Mouse (Mus musculus): ENCODE results near the gene Dlgap4.
A peak's percentile ranks its signal among the peaks of the same experiment; 100 is the strongest.

DNA sequence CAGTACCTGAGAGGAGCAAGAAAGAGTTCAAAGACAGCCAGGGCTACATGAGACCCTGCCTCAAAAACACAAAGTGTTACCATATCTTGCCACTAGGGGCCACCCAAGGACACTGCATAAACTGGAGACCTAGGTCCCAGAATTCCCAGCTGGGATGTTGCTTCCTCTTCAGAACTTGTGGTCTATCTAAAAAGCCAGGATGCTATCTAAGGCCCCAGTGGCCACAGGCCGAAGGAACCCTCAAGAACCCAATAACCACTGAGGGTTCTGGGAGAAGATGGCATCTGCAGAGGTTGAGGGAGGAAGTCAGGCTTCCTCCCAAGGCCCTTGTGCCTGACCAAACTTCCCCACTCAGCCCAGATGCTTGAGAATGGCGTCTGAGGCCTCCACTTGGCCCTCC lies 196.1 kb downstream of the Dlgap4 start:
- no peak for TF ChIP-seq TAL1 (conservative IDR thresholded peaks at IDR 0.05; ENCODE audit: low read depth, low read length)
- TF ChIP-seq GATA1 (IDR thresholded peaks at IDR 0.05; ENCODE audit: borderline replicate concordance, low read length), result no peak
- peak; percentile 65 for TF ChIP-seq CTCF (IDR thresholded peaks at IDR 0.05; ENCODE audit: low read depth, low read length)
- TF ChIP-seq GATA2 (IDR thresholded peaks at IDR 0.05; ENCODE audit: borderline replicate concordance, low read depth, low read length), result no peak

All from G1E (cell line).